Mouse (Mus musculus) thymus, adult 2 months (tissue): ENCODE data around the gene Esr1.

ENCODE experiments used
- CTCF ChIP-seq: fragments of 200-500 bp; IDR thresholded peaks from 2 replicates; pipeline ENCODE4 v1.5.1; 2012; ENCODE audit warnings: mild to moderate bottlenecking, control low read depth, low read length, moderate library complexity, borderline replicate concordance; ENCODE audit not compliant: control insufficient read depth, poor library complexity, insufficient read depth; ENCODE audit errors: extremely low read depth
- POLR2A ChIP-seq: fragments of 200-500 bp; IDR thresholded peaks from 2 replicates; pipeline ENCODE4 v1.6.1; 2012; ENCODE audit warnings: mild to moderate bottlenecking, low read length, control low read depth, moderate library complexity; ENCODE audit not compliant: control insufficient read depth, poor library complexity, insufficient read depth; ENCODE audit errors: extremely low read depth

- TF ChIP-seq CTCF (no peak), POLR2A (no peak)
These were observed 60.5 kb downstream of the Esr1 start for GRCm38 (mm10) chr10:4671876-4672275.
